Mouse (Mus musculus): Measurements from ENCODE around the gene Nes.
A peak's percentile ranks its signal among the peaks of the same experiment; 100 is the strongest.

- TF ChIP-seq CTCF (IDR thresholded peaks at IDR 0.05; ENCODE audit: low read depth) (peak; percentile 15; the same call in 1 of the 2 replicates), EP300 (optimal IDR thresholded peaks at IDR 0.05) (no peak)
Observed at GRCm38 (mm10) chr3:87987633-87988032, 16.8 kb downstream of the Nes start.
